Mouse (Mus musculus): ENCODE measurements around the gene Notch3.
A peak's percentile ranks its signal among the peaks of the same experiment; 100 is the strongest.

DNA sequence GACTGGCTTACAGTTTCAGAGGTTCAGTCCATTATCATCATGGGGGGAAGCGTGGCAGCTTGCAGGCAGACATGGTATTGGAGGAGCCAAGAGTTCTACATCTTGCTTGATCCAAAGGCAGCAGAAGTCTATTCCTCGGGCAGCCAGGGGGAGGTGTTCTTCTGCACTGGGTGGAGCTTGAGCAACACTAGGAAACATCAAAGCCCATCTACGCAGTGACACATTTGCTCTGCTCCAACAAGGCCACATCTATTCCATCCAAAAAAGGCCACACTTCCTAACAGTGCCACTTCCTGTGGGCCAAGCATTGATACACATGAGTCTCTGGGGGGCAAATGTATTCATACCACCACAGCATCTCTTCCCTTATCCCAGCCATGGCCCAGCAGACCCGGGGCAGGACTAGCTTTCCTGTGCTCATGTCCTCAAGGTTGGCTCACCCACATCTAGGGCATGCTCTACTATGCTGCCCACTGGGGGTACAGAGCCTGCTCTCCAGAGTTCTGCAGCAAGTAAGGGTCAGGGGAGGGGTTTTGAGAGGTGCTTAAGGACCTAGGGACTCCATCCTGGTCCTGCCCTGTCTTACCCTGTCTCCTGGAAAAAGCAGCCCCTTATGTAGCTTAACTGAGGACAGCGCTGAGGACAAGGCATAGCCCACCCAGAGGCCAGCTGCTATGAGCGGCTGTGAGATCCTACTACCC lies 49.9 kb downstream of the Notch3 start:
- TF ChIP-seq CTCF (IDR thresholded peaks at IDR 0.05; ENCODE audit: low read depth): peak; percentile 30; the same call in 1 of the 2 replicates
- TF ChIP-seq EP300 (IDR thresholded peaks at IDR 0.05; ENCODE audit: low read depth): no peak
